Mouse (Mus musculus) stomach, postnatal 0 days (tissue): Measurements from ENCODE around the gene Psmc3.

ENCODE experiments used
- CTCF ChIP-seq: IDR thresholded peaks from 2 replicates; pipeline ENCODE4 v1.5.1; 2016; ENCODE audit warnings: antibody characterized with exemption, low read depth, mild to moderate bottlenecking, moderate library complexity
- EP300 ChIP-seq: optimal IDR thresholded peaks from 2 replicates; pipeline ENCODE3; 2016; ENCODE audit warnings: antibody characterized with exemption

- TF ChIP-seq CTCF (no peak), EP300 (no peak)
Observed at GRCm38 (mm10) chr2:91019911-91020310, 33.9 kb upstream of the Psmc3 start.
